Mouse (Mus musculus) kidney, postnatal 0 days (tissue): ENCODE data around the gene Hsd3b2. TPM values are rescaled to one million over a fixed set of nuclear protein-coding genes. Genes with fewer than 3 reads are reported as not detected.

Experiments
- ATAC-seq: fragments of 200-750 bp; cut with Nextera tagmentation; replicated peaks from 2 replicates; pipeline ENCODE4 v1.8.0; 2017; ENCODE audit warnings: low read depth, moderate number of reproducible peaks, moderate TSS enrichment, moderate library complexity; ENCODE audit not compliant: low FRiP score
- DNase-seq: peaks from one replicate; pipeline ENCODE4 v3.0.0-alpha.2; 2016; ENCODE audit warnings: low spot score
- H3K27ac ChIP-seq: fragments of 300-500 bp; sonication (generic); 2 replicates; pipeline ENCODE4 v1.5.1; 2014; ENCODE audit warnings: mild to moderate bottlenecking
- H3K27me3 ChIP-seq: fragments of 300-500 bp; sonication (generic); 2 replicates; pipeline ENCODE4 v1.6.1; 2014; ENCODE audit warnings: low read length, mixed read lengths; ENCODE audit not compliant: insufficient read depth
- H3K36me3 ChIP-seq: fragments of 300-500 bp; sonication (generic); 2 replicates; pipeline ENCODE4 v1.6.1; 2014; ENCODE audit warnings: low read length, mixed read lengths; ENCODE audit not compliant: insufficient read depth
- H3K4me1 ChIP-seq: fragments of 300-500 bp; sonication (generic); replicated peaks from 2 replicates; pipeline ENCODE4 v1.6.1; 2014; ENCODE audit warnings: antibody characterized with exemption, low read length, mixed read lengths; ENCODE audit not compliant: insufficient read depth
- H3K4me2 ChIP-seq: fragments of 300-500 bp; sonication (generic); 2 replicates; pipeline ENCODE4 v1.6.1; 2014; ENCODE audit warnings: mild to moderate bottlenecking, low read length, moderate library complexity, mixed read lengths
- H3K4me3 ChIP-seq: fragments of 300-500 bp; sonication (generic); replicated peaks from 2 replicates; pipeline ENCODE4 v1.5.1; 2014; ENCODE audit warnings: low read depth, low read length
- H3K9ac ChIP-seq: fragments of 300-500 bp; sonication (generic); 2 replicates; pipeline ENCODE4 v1.6.1; 2014; ENCODE audit warnings: low read depth, low read length
- H3K9me3 ChIP-seq: fragments of 300-500 bp; sonication (generic); replicated peaks from 2 replicates; pipeline ENCODE4 v1.6.1; 2016; ENCODE audit warnings: low read length, inconsistent platforms, mixed read lengths
- CTCF ChIP-seq: IDR thresholded peaks from 2 replicates; pipeline ENCODE4 v1.5.1; 2016; ENCODE audit warnings: antibody characterized with exemption, low read depth, mild to moderate bottlenecking, moderate library complexity
- WGBS: fragments of 180-500 bp; shearing (Covaris S2); extraction: QIAGEN DNeasy Blood & Tissue Kit; methylation state at CpG from one replicate; pipeline ENCODE4 v1.1.7; 2014; 5-methylcytosine and 5-hydroxymethylcytosine counted together
- polyA plus RNA-seq: library from polyadenylated mRNA; unstranded; fragments of >200 nt; fragmentation: Nextera tagmentation; extraction: Ambion mirVana; gene quantifications from 2 replicates; pipeline ENCODE4 v1.2.1, GENCODE M21; 2015

Gene Hsd3b2
- polyA plus RNA-seq, 1 experiment from 2014 or later: 0.55 TPM

- WGBS: 87% methylated on average over 2 of the region's 2 CpGs
- no peak overlapping the region for H3K4me2 ChIP-seq
- no peaks in the 10 kb centered on the region for H3K27me3 ChIP-seq
- no peak for TF ChIP-seq CTCF
- no peak overlapping the region for H3K9ac ChIP-seq
- H3K4me3 ChIP-seq: no peak overlapping the region
- DNase-seq (no peak), ATAC-seq (no peak)
- H3K9me3 ChIP-seq: no peaks in the 10 kb centered on the region
- H3K4me1 ChIP-seq: no peaks in the 10 kb centered on the region
- no peaks in the 10 kb centered on the region for H3K36me3 ChIP-seq
- no peak overlapping the region for H3K27ac ChIP-seq
Measured at GRCm38 (mm10) chr3:98726281-98726680, 1.9 kb upstream of the Hsd3b2 start.

GRCm38 (mm10) chr3:98720740-98721139 lies 3.6 kb downstream of the Hsd3b2 start:
- Histone ChIP-seq H3K4me1 (no peaks in the 10 kb centered on the region), H3K9me3 (no peaks in the 10 kb centered on the region), H3K27me3 (no peaks in the 10 kb centered on the region), H3K4me2 (no peak overlapping the region), H3K36me3 (no peaks in the 10 kb centered on the region), H3K27ac (no peak overlapping the region), H3K9ac (no peak overlapping the region), H3K4me3 (no peak overlapping the region)
- no peak for DNase-seq
- TF ChIP-seq CTCF: no peak
- no peak for ATAC-seq

GRCm38 (mm10) chr3:98682401-98682800 lies 41.9 kb downstream of the Hsd3b2 start:
- no peaks in the 10 kb centered on the region for H3K9me3 ChIP-seq
- no peaks in the 10 kb centered on the region for H3K27me3 ChIP-seq
- no peak overlapping the region for H3K4me3 ChIP-seq
- H3K27ac ChIP-seq: no peak overlapping the region
- no peak for TF ChIP-seq CTCF
- no peaks in the 10 kb centered on the region for H3K36me3 ChIP-seq
- ATAC-seq: no peak
- 64% methylated on average over 1 of the region's 1 CpGs for WGBS
- H3K4me1 ChIP-seq: no peaks in the 10 kb centered on the region
- H3K4me2 ChIP-seq: no peak overlapping the region
- DNase-seq: no peak
- no peak overlapping the region for H3K9ac ChIP-seq

GRCm38 (mm10) chr3:98680786-98681185 lies 43.6 kb downstream of the Hsd3b2 start:
- no peak for TF ChIP-seq CTCF
- no peaks in the 10 kb centered on the region for H3K4me1 ChIP-seq
- no peak for ATAC-seq
- H3K27me3 ChIP-seq: no peaks in the 10 kb centered on the region
- no peak overlapping the region for H3K4me2 ChIP-seq
- H3K27ac ChIP-seq: no peak overlapping the region
- H3K9ac ChIP-seq: no peak overlapping the region
- H3K4me3 ChIP-seq: no peak overlapping the region
- DNase-seq: peak; percentile 1
- H3K36me3 ChIP-seq: no peaks in the 10 kb centered on the region
- no peaks in the 10 kb centered on the region for H3K9me3 ChIP-seq

Other genes with a start within 250 kb of the Hsd3b2 start
- gene Hsd3b4, start 214.0 kb downstream of the Hsd3b2 start, polyA plus RNA-seq: 128 and 142 TPM in 2 replicates
- 199 and 226 TPM in 2 replicates for gene Gm10681, start 135.7 kb downstream of the Hsd3b2 start, polyA plus RNA-seq
- gene Hsd3b5, start 94.3 kb downstream of the Hsd3b2 start, polyA plus RNA-seq: 0.37 and 0.38 TPM in 2 replicates
- gene Hsd3b3, start 38.6 kb upstream of the Hsd3b2 start, polyA plus RNA-seq: 2.3 and 2.6 TPM in 2 replicates
- 14.8 and 15.8 TPM in 2 replicates for gene Hsd3b6, start 89.9 kb upstream of the Hsd3b2 start, polyA plus RNA-seq
- 0.20 and 0.32 TPM in 2 replicates for gene Hsd3b1, start 135.3 kb upstream of the Hsd3b2 start, polyA plus RNA-seq
- 134 and 139 TPM in 2 replicates for gene Hao2, start 168.7 kb upstream of the Hsd3b2 start, polyA plus RNA-seq